Mouse (Mus musculus) cerebellum, adult 9-10 months (tissue): ENCODE results near the gene Astn2.
A peak's percentile ranks its signal among the peaks of the same experiment; 100 is the strongest.

Experiments used
- DNase-seq: peaks from one replicate; pipeline ENCODE4 v3.0.0; 2022

Gene Astn2

GRCm38 (mm10) chr4:66157439-66158113, 246.8 kb downstream of the Astn2 start:
- peak; percentile 63 for DNase-seq

- DNase-seq: peak; percentile 75
Measured at GRCm38 (mm10) chr4:66146546-66146945, 257.9 kb downstream of the Astn2 start.

GRCm38 (mm10) chr4:66126181-66126580, 278.2 kb downstream of the Astn2 start:
- peak; percentile 57 for DNase-seq

GRCm38 (mm10) chr4:66122766-66123358, 281.5 kb downstream of the Astn2 start:
- DNase-seq: peak; percentile 70

- peak; percentile 90 for DNase-seq
Measured at GRCm38 (mm10) chr4:66114243-66114642, 290.2 kb downstream of the Astn2 start.

GRCm38 (mm10) chr4:66102037-66102436, 302.4 kb downstream of the Astn2 start:
- no peak for DNase-seq

- DNase-seq: no peak
Measured at GRCm38 (mm10) chr4:66097629-66098028, 306.8 kb downstream of the Astn2 start.

GRCm38 (mm10) chr4:66096104-66096503, 308.3 kb downstream of the Astn2 start:
- peak; percentile 62 for DNase-seq

- DNase-seq: no peak
Measured at GRCm38 (mm10) chr4:66057161-66057560, 347.2 kb downstream of the Astn2 start.

GRCm38 (mm10) chr4:66055690-66056089, 348.7 kb downstream of the Astn2 start:
- peak; percentile 66 for DNase-seq

- no peak for DNase-seq
Measured at GRCm38 (mm10) chr4:66043014-66043672, 361.3 kb downstream of the Astn2 start.

GRCm38 (mm10) chr4:66033826-66034225, 370.6 kb downstream of the Astn2 start:
- no peak for DNase-seq

GRCm38 (mm10) chr4:66031320-66031870, 373.0 kb downstream of the Astn2 start:
- DNase-seq: no peak

- no peak for DNase-seq
Measured at GRCm38 (mm10) chr4:66029901-66030300, 374.5 kb downstream of the Astn2 start.

- DNase-seq: no peak
Measured at GRCm38 (mm10) chr4:66027866-66028265, 376.5 kb downstream of the Astn2 start.

- peak; percentile 68 for DNase-seq
Measured at GRCm38 (mm10) chr4:66025393-66026062, 378.9 kb downstream of the Astn2 start.

GRCm38 (mm10) chr4:66002936-66003335, 401.5 kb downstream of the Astn2 start:
- DNase-seq: peak; percentile 45

GRCm38 (mm10) chr4:65983643-65984042, 420.8 kb downstream of the Astn2 start:
- peak; percentile 57 for DNase-seq

- DNase-seq: peak; percentile 29
Measured at GRCm38 (mm10) chr4:65982882-65983281, 421.5 kb downstream of the Astn2 start.

GRCm38 (mm10) chr4:65976251-65976650, 428.2 kb downstream of the Astn2 start:
- no peak for DNase-seq

GRCm38 (mm10) chr4:65972395-65972794, 432.0 kb downstream of the Astn2 start:
- peak; percentile 31 for DNase-seq

- DNase-seq: peak; percentile 44
Measured at GRCm38 (mm10) chr4:65969318-65969717, 435.1 kb downstream of the Astn2 start.

- no peak for DNase-seq
Measured at GRCm38 (mm10) chr4:65964604-65965003, 439.8 kb downstream of the Astn2 start.
